Mouse (Mus musculus) heart, postnatal 14 days (tissue): ENCODE results near the gene Ccdc14. TPM values are rescaled to one million over a fixed set of nuclear protein-coding genes. Genes with fewer than 3 reads are reported as not detected.
"Not testable (repeated sequence)": the region's sequence is repeated elsewhere in the genome, so short reads cannot be mapped to it uniquely, and the experiment has no call there.

Experiments used
- DNase-seq, 2 experiments: peaks; one replicate each; pipeline ENCODE4 v3.0.0; 2021 to 2022
- intact Hi-C: fragments of 180-260 bp; cut with DNase I; formaldehyde crosslinking; loops from one replicate; pipeline ENCODE4 v1.15.1; 2025
- long read RNA-seq, 2 experiments: library from polyadenylated mRNA; stranded (forward); transcript quantifications; one replicate each; pipeline ENCODE4 v2.0.0; 2021
- total RNA-seq, 2 experiments: library from RNA; stranded (reverse); gene quantifications; 2 replicates each; pipeline ENCODE4 v1.2.3; 2021

The Ccdc14 gene
- total RNA-seq, result 1 to 10 TPM; 2.4 to 3.0 TPM
- long read RNA-seq, experiment 1, full-length matches to known transcripts, result 1 of 1 reads
- long read RNA-seq, experiment 1, partial matches to known transcripts, result 0 of 1 reads
- long read RNA-seq, experiment 1, other reads (novel, unspliced or antisense), result 0 of 1 reads
- long read RNA-seq, experiment 2, full-length matches to known transcripts, result 7 of 10 reads
- long read RNA-seq, experiment 2, partial matches to known transcripts, result 2 of 10 reads
- long read RNA-seq, experiment 2, other reads (novel, unspliced or antisense), result 1 of 10 reads

DNA sequence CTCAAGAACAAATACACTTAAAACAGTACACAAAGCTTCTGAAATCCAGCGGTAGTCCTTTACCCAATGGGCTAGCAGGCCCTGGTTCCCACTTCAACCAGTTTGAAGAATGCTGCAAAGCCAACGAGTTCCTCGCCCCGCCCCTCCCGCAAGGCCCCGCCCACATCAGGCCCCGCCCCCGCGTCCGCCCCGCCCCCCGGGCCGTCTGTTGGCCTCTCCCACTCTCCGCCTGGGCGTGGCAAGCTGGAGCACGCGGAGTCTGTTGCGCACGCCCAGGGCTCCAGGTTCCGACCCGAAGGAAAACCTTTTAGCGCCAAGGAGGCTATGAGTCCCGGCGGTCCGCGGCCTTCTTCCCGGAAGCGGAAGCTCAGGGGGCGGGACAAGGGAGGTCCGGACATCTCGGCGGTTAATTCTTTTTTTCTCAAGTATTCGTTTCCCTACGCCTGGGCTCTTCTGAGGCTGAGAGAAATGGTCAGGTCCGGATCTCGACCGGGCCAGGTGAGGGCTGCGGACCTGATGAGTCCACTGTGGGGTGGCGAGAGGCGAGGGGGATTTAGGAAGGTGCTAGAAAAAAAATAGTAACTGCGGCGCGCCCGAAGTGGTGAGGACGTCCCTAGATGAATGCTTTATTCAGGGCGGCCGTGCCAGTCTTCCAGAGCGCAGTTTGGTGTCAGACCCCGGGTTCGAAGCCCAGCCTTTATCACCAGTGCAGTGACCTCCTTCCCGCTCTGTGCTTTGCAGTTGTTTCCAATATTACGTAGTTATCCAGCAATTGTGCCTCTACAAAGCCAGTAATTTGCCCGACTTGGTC lies at the start of gene Ccdc14:
TSS of gene Ccdc14 (plus strand) at position 283 of the 811 bp plus-strand sequence.
- DNase-seq, result peak; percentile 85 to 90
- intact Hi-C loops, result no loop called here

DNA sequence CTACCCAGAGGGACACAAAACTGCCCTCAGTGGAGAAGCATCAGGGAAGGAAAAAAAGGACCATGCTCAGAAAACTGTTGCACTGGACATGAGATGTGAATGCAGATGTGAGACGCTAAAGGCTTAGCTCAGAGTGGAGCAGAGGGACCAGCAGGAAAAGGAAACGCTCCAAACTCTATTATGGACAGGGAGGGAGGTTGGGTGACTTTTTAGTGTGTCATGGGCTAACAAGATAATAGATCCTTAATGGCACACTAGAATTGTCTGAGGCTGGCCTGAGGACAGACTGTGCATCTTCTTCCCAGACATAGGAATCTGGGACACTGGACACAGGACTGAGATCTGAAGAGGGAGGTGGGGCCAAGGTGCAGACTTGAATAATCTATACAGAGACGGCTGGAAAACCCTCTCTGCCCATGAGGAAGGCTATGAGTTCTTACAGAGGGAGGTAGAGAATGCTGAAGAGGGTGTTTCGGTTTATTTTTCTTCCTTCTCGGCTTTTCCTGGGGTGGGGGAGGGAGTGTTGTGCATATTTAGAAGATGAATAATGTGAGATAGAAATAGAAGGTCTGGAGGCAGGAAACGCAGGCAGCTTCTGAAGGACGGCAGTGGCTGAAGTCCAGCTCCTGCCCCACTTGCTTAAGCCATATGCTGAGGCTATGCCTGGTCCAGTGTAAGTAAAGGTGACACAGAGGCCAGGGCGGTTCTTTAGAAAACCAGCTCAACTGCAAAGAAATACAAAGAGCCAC lies 46.7 kb upstream of the Ccdc14 start:
- intact Hi-C loops, result no loop called here
- no peak for DNase-seq

GRCm38 (mm10) chr16:34649621-34650020 lies 40.8 kb upstream of the Ccdc14 start, which contains the start of gene Ropn1:
TSS of gene Ropn1 (plus strand) at chr16:34649921.
- no peak for DNase-seq

GRCm38 (mm10) chr16:34653023-34653422 lies 37.4 kb upstream of the Ccdc14 start:
- no peak for DNase-seq
- intact Hi-C loops, result no loop called here

More at GRCm38 (mm10) chr16:34649621-34650020, 40.8 kb upstream of the Ccdc14 start, which contains the start of gene Ropn1:
- intact Hi-C loops, result no loop called here

DNA sequence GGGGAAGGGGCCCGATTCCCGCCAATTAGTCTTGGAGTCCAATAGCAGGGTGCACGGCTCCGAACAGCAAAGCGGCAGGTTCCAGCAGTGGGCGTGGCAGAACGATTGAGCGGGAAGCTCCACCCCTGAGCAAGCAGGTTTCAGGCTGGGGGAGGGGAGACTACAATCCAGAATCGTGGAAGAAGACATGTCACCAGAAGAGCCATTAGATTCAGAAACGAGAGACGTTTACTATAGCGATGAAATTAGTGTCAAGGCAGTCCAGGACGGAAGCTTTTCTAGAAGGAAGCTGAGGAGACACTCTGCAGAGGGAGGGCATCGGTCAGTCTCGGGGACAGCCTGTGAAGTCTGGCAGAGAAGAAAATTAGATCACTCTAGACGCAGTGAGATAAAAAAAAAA lies 32.9 kb upstream of the Ccdc14 start:
- DNase-seq, intact Hi-C loops: not testable (repeated sequence)

- intact Hi-C loops, result no loop called here
- no peak for DNase-seq
These were observed 32.4 kb upstream of the Ccdc14 start for GRCm38 (mm10) chr16:34657983-34658382.

DNA sequence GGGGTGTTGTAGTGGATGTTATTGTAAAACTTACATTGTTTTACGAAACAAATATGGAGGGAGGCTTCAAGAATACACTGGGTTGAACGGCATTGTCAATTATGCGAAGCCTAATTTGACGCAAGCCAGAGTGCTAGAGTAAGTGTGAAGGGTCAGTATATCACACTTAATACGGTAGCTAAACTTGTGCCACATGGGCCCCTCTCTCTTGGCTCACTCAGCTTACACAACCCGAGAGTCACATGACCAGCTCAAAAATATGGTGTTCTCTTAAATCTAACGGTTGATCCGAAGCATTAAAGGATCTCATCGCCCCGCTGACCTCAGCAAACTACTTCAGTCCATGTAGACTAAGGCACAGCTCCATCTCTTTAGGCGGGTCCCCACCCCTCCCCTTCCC lies 32.0 kb upstream of the Ccdc14 start:
- intact Hi-C loops, result no loop called here

GRCm38 (mm10) chr16:34664553-34664952 lies 25.9 kb upstream of the Ccdc14 start:
- DNase-seq, result no peak

More for the DNA sequence above, 32.0 kb upstream of the Ccdc14 start:
- no peak for DNase-seq

DNA sequence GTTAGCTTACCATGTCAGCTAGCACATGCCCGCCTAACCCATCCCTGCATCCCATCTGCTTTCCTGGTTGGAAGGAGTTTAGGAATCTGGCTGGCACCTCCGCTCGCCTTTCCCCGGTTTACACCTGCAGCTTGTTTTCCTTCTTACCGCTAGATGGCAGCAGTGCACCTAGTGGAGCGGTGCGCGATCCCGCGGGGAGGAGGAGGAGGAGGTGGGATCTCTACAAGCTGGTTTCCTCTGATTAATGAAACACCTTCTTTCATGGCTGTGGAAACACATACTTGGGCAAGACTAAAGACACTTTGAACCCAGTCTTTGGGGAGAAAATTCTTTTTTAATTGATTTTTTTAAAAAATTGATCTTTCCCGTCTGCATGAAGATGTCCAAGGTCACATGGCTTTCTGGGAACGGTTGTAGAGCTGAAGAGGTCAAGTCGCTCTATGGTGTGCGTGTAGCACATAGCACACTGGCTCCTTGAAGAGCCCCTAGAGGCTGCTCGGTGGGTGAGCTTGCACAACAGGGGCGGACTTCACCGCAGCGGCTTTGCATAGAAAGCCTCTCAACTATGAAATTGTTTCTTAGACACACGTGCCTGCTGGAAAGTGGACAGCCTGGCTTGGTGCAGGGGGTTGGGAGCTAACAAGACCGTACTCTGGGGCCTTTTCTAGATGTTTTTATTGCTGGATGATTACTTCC lies 23.2 kb upstream of the Ccdc14 start:
- peak; percentile 63 to 80 for DNase-seq
- intact Hi-C loops, result loop anchor here (1.0 to 10.0 kb wide), 3 partner anchors 33 to 308 kb away; no protein-coding TSS in a partner anchor

More at GRCm38 (mm10) chr16:34664553-34664952, 25.9 kb upstream of the Ccdc14 start:
- intact Hi-C loops, result loop anchor here (10.0 kb wide), 2 partner anchors 210 to 310 kb away; no protein-coding TSS in a partner anchor

- no peak for DNase-seq
- intact Hi-C loops, result loop anchor here (10.0 kb wide), 2 partner anchors 206 to 306 kb away; no protein-coding TSS in a partner anchor
These were observed 22.1 kb upstream of the Ccdc14 start for GRCm38 (mm10) chr16:34668341-34668740.

- no peak for DNase-seq
- intact Hi-C loops, result no loop called here
These were observed 18.4 kb upstream of the Ccdc14 start for GRCm38 (mm10) chr16:34671966-34672365.

GRCm38 (mm10) chr16:34672822-34673221 lies 17.6 kb upstream of the Ccdc14 start:
- no peak for DNase-seq
- intact Hi-C loops, result no loop called here

DNA sequence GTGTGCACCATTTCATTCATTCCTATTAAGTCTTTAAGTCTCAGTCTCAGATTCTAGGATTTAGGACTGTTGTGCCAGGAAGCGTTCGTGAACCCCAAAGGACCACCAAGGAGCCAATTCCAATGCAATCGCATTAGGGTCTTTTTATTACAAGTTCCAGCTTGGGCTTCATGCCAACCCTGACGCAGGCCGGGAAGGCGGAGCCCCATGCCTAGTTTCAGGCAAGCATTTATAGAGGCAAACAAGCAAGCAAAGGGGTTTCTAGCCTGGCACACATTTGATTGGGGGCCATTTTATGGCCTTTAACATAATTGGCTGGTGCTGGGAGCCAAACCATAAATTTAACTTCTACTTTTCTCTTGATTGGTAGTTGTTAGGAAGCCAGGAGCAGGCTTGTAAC lies 16.1 kb upstream of the Ccdc14 start:
- DNase-seq, result no peak
- intact Hi-C loops, result no loop called here

GRCm38 (mm10) chr16:34681823-34682222 lies 8.6 kb upstream of the Ccdc14 start:
- DNase-seq, result no peak
- intact Hi-C loops, result no loop called here

DNA sequence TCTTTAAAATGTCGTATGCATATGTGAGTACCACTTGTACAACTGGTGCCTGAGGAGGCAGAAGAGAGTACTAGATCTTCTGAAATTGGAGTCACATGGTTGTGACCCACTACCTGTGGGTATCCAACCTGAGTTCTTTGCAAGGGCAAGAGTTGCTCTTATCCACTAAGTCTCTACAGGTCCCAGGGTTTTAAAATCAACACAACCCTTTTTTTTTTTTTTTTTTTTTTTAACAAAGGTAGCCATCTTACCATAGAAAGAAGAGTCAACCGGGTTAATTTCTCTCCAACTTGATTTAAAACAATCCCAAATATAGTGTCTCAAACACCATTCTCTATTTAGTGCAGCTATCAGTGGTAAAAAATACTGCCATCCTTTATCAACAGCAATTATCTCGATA lies 537 bp upstream of the Ccdc14 start:
- intact Hi-C loops, result no loop called here
- no peak for DNase-seq

GRCm38 (mm10) chr16:34691156-34691555 lies 740 bp downstream of the Ccdc14 start:
- intact Hi-C loops, result no loop called here
- no peak for DNase-seq

GRCm38 (mm10) chr16:34694477-34694876 lies 4.1 kb downstream of the Ccdc14 start:
- intact Hi-C loops, result no loop called here
- no peak for DNase-seq

DNA sequence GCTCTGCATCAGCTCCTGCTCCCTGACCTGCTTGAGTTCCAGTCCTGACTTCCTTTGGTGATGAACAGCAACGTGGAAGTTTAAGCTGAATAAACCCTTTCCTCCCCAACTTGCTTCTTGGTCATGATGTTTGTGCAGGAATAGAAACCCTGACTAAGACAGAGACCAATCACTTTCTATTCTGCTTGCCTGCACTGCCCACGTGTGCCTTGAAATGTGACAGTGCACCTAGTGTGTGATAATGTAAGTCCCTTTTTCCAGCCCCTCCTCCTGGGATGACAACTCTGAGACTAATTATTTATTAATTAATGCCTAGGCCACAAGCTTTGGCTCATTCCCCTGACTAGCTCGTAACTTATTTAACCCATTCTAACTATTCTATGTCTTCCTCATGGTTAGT lies 8.3 kb downstream of the Ccdc14 start:
- intact Hi-C loops, result not testable (repeated sequence)

DNA sequence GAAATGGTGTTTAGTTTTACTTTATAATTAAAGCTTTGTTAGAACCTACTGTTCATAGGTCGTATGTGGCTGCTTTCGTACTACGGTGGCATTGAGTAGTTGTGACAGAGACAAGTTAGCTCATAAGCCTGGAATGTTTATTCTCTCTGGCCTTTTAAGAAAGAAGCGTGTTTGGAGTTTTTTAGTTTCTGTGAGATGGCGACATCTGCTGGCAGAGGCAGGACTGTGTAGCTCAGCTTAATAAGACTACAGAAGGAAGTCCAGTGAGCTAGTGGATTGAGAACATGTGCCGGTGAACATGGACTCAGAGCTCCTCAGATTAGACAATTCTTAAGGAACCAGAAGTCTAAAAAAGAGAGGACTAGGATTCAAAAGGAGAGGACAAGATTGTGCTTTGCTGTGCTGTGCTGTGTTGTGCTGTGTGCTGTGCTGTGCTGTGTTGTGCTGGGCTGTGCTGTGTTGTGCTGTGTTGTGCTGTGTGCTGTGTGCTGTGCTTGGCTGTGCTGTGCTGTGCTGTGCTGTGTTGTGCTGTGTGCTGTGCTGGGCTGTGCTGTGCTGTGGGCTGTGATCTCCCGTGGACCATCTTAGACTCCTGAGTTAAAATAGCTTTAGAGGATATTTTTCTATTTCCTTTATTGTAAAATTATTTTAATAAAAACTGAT lies 9.9 kb downstream of the Ccdc14 start:
- intact Hi-C loops, result loop anchor here (1.0 to 5.0 kb wide), 5 partner anchors 33 to 508 kb away; no protein-coding TSS in a partner anchor
- DNase-seq, result peak; percentile 75 to 81

More for the DNA sequence above, 8.3 kb downstream of the Ccdc14 start:
- DNase-seq, result not testable (repeated sequence)
